Mouse (Mus musculus) stomach, postnatal 0 days (tissue): ENCODE measurements around the gene Igsf21.

Experiments used
- CTCF ChIP-seq: IDR thresholded peaks from 2 replicates; pipeline ENCODE4 v1.5.1; 2016; ENCODE audit warnings: antibody characterized with exemption, low read depth, mild to moderate bottlenecking, moderate library complexity
- EP300 ChIP-seq: optimal IDR thresholded peaks from 2 replicates; pipeline ENCODE3; 2016; ENCODE audit warnings: antibody characterized with exemption

DNA sequence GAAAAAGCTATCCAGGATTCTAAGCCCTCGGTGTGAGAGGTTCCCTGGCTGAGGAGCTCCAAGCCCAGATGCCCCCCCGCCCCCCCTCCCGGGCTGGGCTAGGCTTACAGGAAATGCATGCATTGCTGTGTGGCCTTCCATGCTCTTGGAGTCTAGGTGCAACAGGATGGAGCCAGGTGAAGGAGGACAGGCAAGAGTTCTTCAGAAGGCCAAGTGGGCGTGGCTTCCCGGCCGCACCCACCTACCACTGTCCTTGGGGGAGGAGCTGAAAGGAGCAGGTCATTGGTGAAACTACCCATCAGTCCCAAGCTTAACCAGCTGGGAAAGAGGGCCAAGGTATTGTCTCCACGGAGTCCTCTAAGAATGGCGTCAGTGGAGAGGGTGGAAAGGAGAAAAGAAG lies 1.8 kb upstream of the Igsf21 start:
- TF ChIP-seq CTCF, result no peak
- TF ChIP-seq EP300, result no peak
